Mouse (Mus musculus): ENCODE data around the gene Inpp5f.

DNA sequence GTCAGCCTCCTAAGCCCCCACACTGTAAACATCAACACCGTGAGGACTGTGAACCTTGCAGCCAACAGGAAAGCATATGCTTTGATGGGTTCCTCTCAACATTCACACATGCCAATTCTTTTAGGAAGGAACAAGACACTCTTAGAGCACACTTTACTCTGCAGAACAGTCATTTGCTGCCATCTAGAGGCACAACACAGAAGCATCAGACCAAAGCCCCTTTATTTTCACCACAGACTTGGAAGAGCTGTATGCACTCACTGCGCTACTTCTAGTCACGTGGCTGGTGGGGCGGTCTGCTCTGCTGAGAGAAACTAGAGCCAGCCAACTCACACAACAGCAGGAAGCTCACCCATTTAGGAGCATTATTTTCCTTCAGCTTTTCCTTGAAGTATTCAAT is 113.6 kb downstream of the Inpp5f start:
- no peak for TF ChIP-seq GATA1 (IDR thresholded peaks at IDR 0.05; ENCODE audit: low read length)
- TF ChIP-seq TAL1 (IDR thresholded peaks at IDR 0.05; ENCODE audit: low read length) = no peak

Measured in erythroblast, embryonic 14.5 days (primary cell).